Mouse (Mus musculus): ENCODE measurements at regions not wholly inside any gene's neighbourhood (a gene's known extent, or its start where the extent isn't known, plus 50 kb on each side); places are given as distances from the start of the nearest gene placed in this dataset.

- TF ChIP-seq CTCF (conservative IDR thresholded peaks at IDR 0.05; ENCODE audit: insufficient read depth, insufficient read length, low read depth, low read length) (no peak), POLR2A (IDR thresholded peaks at IDR 0.05; ENCODE audit: low read depth, low read length) (no peak)
Measured at GRCm38 (mm10) chr15:5740658-5741057, 496.7 kb upstream of the Ptger4 start.

Measured in kidney, adult 2 months (tissue).